Mouse (Mus musculus) hindbrain, embryonic 12.5 days (tissue): ENCODE data around the gene Prep. TPM values are rescaled to one million over a fixed set of nuclear protein-coding genes. Genes with fewer than 3 reads are reported as not detected.
A peak's percentile ranks its signal among the peaks of the same experiment; 100 is the strongest.
"Not testable (repeated sequence)": the region's sequence is repeated elsewhere in the genome, so short reads cannot be mapped to it uniquely, and the experiment has no call there.

Source experiments
- ATAC-seq: fragments of 200-750 bp; cut with Nextera tagmentation; 2 replicates; pipeline ENCODE4 v1.8.0; 2017; ENCODE audit warnings: moderate TSS enrichment; ENCODE audit not compliant: low FRiP score
- H3K27ac ChIP-seq: fragments of 300-500 bp; sonication (generic); 2 replicates; pipeline ENCODE4 v1.5.1; 2016; ENCODE audit warnings: mild to moderate bottlenecking
- H3K27me3 ChIP-seq: fragments of 300-500 bp; sonication (generic); 2 replicates; pipeline ENCODE4 v1.6.1; 2016; ENCODE audit warnings: mild to moderate bottlenecking
- H3K36me3 ChIP-seq: fragments of 300-500 bp; sonication (generic); 2 replicates; pipeline ENCODE4 v1.6.1; 2016; ENCODE audit warnings: mild to moderate bottlenecking
- H3K4me1 ChIP-seq: fragments of 300-500 bp; sonication (generic); 2 replicates; pipeline ENCODE4 v1.6.1; 2016
- H3K4me2 ChIP-seq: fragments of 300-500 bp; sonication (generic); replicated peaks from 2 replicates; pipeline ENCODE4 v1.6.1; 2016; ENCODE audit warnings: mild to moderate bottlenecking
- H3K4me3 ChIP-seq: fragments of 300-500 bp; sonication (generic); 2 replicates; pipeline ENCODE4 v1.5.1; 2016; ENCODE audit warnings: mild to moderate bottlenecking
- H3K9ac ChIP-seq: fragments of 300-500 bp; sonication (generic); 2 replicates; pipeline ENCODE4 v1.6.1; 2016; ENCODE audit warnings: mild to moderate bottlenecking, moderate library complexity
- H3K9me3 ChIP-seq: fragments of 300-500 bp; sonication (generic); replicated peaks from 2 replicates; pipeline ENCODE4 v1.6.1; 2016; ENCODE audit warnings: mild to moderate bottlenecking
- WGBS: fragments of 180-500 bp; shearing (Covaris S2); methylation state at CpG from one replicate; pipeline ENCODE4 v1.1.7; 2016; 5-methylcytosine and 5-hydroxymethylcytosine counted together
- polyA plus RNA-seq: library from polyadenylated mRNA; unstranded; fragments of >200 nt; fragmentation: Nextera tagmentation; extraction: Ambion mirVana; gene quantifications from 2 replicates; pipeline ENCODE4 v1.2.1, GENCODE M21; 2016

Gene Prep
- polyA plus RNA-seq, 1 experiment from 2014 or later: 29.0 TPM

- peaks cover 22% of the 10 kb centered on the region for H3K4me1 ChIP-seq
- H3K9ac ChIP-seq: no peak overlapping the region
- no peaks in the 10 kb centered on the region for H3K9me3 ChIP-seq
- WGBS: 85% methylated on average over 6 of the region's 6 CpGs
- ATAC-seq: no peak
- H3K27ac ChIP-seq: no peak overlapping the region
- H3K4me3 ChIP-seq: no peak overlapping the region
- H3K4me2 ChIP-seq: no peak overlapping the region
- no peaks in the 10 kb centered on the region for H3K27me3 ChIP-seq
- peaks cover 13% of the 10 kb centered on the region; the same call in 1 of the 2 replicates for H3K36me3 ChIP-seq
Observed at GRCm38 (mm10) chr10:45080490-45080889, 13.5 kb downstream of the Prep start.

GRCm38 (mm10) chr10:45082730-45083129 is 15.7 kb downstream of the Prep start:
- 0 out of 2 replicates have a peak, but pooled peaks cover 11% of the 10 kb centered on the region for H3K36me3 ChIP-seq
- WGBS: 57% methylated on average over 2 of the region's 2 CpGs

DNA sequence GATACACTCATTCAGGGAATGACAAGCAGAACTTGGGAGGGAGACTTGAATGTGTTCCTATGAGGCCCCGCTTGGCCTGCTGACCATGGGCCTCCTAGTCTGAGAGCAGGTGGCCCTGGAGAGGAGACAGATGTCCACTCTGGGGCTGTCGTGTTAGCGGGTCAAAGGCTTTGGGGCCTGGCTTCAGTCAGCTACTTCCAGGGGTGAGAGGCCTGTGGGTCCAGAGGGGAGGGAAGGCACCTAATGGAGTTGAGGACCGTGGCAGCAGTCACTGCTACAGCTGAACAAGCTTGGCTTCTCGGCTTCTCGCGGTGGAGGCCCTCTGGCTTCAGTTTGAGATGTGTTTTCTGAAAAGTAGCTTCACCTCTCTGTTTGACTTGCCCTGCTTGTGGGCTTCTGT is 17.0 kb downstream of the Prep start:
- not testable (repeated sequence) for H3K9me3 ChIP-seq, ATAC-seq, H3K9ac ChIP-seq, H3K4me3 ChIP-seq, H3K36me3 ChIP-seq, H3K27me3 ChIP-seq, H3K4me2 ChIP-seq, H3K27ac ChIP-seq
- WGBS: 44% methylated on average over 7 of the region's 7 CpGs
- peaks cover 12% of the 10 kb centered on the region for H3K4me1 ChIP-seq

More at GRCm38 (mm10) chr10:45082730-45083129, 15.7 kb downstream of the Prep start:
- Histone ChIP-seq H3K4me3 (no peak overlapping the region), H3K9me3 (no peaks in the 10 kb centered on the region), H3K9ac (no peak overlapping the region), H3K27me3 (no peaks in the 10 kb centered on the region), H3K27ac (no peak overlapping the region), H3K4me2 (no peak overlapping the region), H3K4me1 (peaks cover 12% of the 10 kb centered on the region)
- no peak for ATAC-seq

DNA sequence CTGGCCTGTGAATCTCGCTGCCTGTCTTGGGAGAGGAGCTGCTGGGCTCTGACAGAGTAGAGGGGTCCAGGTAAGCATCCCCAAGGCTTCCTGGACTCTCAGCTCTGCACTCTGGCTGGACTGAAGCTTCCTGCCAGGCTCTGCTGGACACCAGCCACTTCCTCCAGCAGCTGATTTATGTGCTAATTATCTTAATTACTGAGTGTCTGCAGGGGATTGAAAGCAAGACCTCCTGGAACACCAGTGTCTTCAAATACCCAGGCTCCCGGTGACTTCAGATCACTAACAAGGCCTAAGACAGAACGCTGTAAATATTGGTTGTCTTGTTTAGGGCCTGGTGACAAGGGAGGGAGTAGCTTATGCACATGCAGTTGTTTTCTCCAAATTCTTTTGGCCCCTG is 17.5 kb downstream of the Prep start:
- H3K4me3 ChIP-seq: no peak overlapping the region
- no peaks in the 10 kb centered on the region for H3K9me3 ChIP-seq
- ATAC-seq: 0 out of 2 replicates have a peak, but pooled peaks have one; percentile 9
- H3K36me3 ChIP-seq: 0 out of 2 replicates have a peak, but pooled peaks cover 6% of the 10 kb centered on the region
- H3K4me1 ChIP-seq: peaks cover 12% of the 10 kb centered on the region
- no peak overlapping the region for H3K4me2 ChIP-seq
- WGBS: 30% methylated on average over 3 of the region's 3 CpGs
- H3K27ac ChIP-seq: no peak overlapping the region; the same call in 1 of the 2 replicates
- no peaks in the 10 kb centered on the region for H3K27me3 ChIP-seq
- H3K9ac ChIP-seq: no peak overlapping the region; the same call in 1 of the 2 replicates

GRCm38 (mm10) chr10:45085315-45085714 is 18.3 kb downstream of the Prep start:
- no peak overlapping the region for H3K4me2 ChIP-seq
- peaks cover 12% of the 10 kb centered on the region for H3K4me1 ChIP-seq
- no peak for ATAC-seq
- 87% methylated on average over 2 of the region's 2 CpGs for WGBS
- 0 out of 2 replicates have a peak, but pooled peaks cover 3% of the 10 kb centered on the region for H3K36me3 ChIP-seq
- no peaks in the 10 kb centered on the region for H3K27me3 ChIP-seq
- H3K9ac ChIP-seq: no peak overlapping the region
- H3K9me3 ChIP-seq: no peaks in the 10 kb centered on the region
- H3K27ac ChIP-seq: no peak overlapping the region
- H3K4me3 ChIP-seq: no peak overlapping the region

GRCm38 (mm10) chr10:45086637-45087036 is 19.6 kb downstream of the Prep start:
- peaks cover 12% of the 10 kb centered on the region for H3K4me1 ChIP-seq
- no peak overlapping the region for H3K27ac ChIP-seq
- H3K27me3 ChIP-seq: no peaks in the 10 kb centered on the region
- H3K36me3 ChIP-seq: 0 out of 2 replicates have a peak, but pooled peaks cover 3% of the 10 kb centered on the region
- no peaks in the 10 kb centered on the region for H3K9me3 ChIP-seq
- no peak overlapping the region for H3K4me3 ChIP-seq
- H3K4me2 ChIP-seq: no peak overlapping the region
- no peak for ATAC-seq
- H3K9ac ChIP-seq: no peak overlapping the region
- WGBS: 57% methylated on average over 5 of the region's 5 CpGs

- H3K9ac ChIP-seq: no peak overlapping the region
- no peak overlapping the region for H3K27ac ChIP-seq
- no peak for ATAC-seq
- H3K4me1 ChIP-seq: peaks cover 2% of the 10 kb centered on the region; the same call in 1 of the 2 replicates
- 66% methylated on average over 8 of the region's 8 CpGs for WGBS
- H3K4me2 ChIP-seq: no peak overlapping the region
- no peaks in the 10 kb centered on the region for H3K9me3 ChIP-seq
- no peak overlapping the region for H3K4me3 ChIP-seq
- peaks cover 31% of the 10 kb centered on the region for H3K36me3 ChIP-seq
- no peaks in the 10 kb centered on the region for H3K27me3 ChIP-seq
Observed at GRCm38 (mm10) chr10:45091462-45092079, 24.6 kb downstream of the Prep start.

DNA sequence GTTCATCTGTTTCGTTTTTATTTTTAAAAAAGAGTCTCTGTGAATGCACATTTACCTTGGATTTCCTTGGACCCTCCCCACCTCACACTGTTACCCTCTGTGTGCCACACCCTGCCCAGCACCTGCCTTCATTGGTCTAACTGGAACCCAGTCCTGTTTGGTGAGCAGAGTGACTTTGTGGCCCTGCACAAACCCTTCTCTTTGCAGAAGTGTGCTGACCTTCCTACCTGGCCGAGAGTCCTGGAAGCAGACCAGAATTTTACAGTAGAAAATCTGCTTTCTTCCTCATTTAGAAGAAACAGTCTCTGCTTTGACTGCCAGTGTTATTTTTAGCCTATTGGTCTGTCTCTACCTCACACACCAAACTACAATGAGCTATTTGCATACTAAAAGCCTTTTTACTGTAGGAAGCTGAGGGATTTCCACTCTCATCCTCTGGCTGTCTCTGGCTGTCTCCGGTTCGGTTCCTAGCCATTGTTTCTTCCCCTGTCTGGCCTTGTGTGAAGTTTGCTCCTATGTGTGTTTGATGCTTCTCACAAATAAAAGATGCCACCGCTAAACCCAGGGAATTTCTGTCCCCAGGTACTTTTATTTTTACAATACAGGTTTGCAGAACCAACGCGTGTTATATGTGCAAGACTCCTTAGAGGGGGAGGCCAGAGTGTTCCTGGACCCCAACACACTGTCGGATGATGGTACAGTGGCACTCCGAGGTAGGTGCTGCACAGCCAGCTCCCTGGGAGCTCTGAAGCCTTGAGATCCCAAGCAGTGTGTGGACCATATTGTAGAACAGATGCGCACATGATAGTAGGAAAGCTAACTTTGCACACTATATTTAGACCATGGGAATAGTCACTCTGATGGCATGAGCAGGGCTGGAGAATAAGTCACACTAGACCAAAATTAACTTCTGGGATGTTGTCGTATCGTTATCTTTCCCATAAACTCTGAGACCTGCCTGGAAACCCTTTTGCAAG is 25.4 kb downstream of the Prep start:
- 80% methylated on average over 12 of the region's 12 CpGs for WGBS

DNA sequence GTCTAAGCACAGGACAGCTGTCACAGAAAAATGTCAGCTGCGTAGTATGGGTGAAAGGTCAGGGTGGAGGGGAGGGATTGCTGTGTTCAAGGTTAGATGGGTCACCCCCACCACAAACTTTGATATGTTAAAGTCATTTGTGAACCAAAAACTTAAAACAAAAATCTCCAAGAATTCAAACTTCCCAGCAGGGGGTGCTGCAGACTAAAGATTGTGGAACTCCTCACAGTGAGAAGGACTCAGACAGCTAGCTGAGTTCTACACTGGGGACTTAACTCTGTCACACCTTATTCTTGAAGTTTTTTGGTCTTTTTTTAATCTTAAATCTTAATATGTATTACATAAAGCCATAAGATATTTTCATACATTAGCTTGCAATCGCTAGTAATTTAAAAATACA is 31.7 kb downstream of the Prep start:
- Histone ChIP-seq H3K4me1 (0 out of 2 replicates have a peak, but pooled peaks cover 5% of the 10 kb centered on the region), H3K36me3 (peaks cover 56% of the 10 kb centered on the region), H3K9ac (no peak overlapping the region), H3K27ac (no peak overlapping the region), H3K4me2 (no peak overlapping the region), H3K27me3 (no peaks in the 10 kb centered on the region), H3K9me3 (no peaks in the 10 kb centered on the region), H3K4me3 (no peak overlapping the region)
- no peak for ATAC-seq
- WGBS: 86% methylated on average over 2 of the region's 2 CpGs

More for the DNA sequence above, 25.4 kb downstream of the Prep start:
- peaks cover 2% of the 10 kb centered on the region; the same call in 1 of the 2 replicates for H3K4me1 ChIP-seq
- no peak overlapping the region for H3K9ac ChIP-seq
- H3K4me2 ChIP-seq: no peak overlapping the region
- no peaks in the 10 kb centered on the region for H3K27me3 ChIP-seq
- H3K36me3 ChIP-seq: peaks cover 39% of the 10 kb centered on the region
- no peaks in the 10 kb centered on the region for H3K9me3 ChIP-seq
- ATAC-seq: no peak
- H3K27ac ChIP-seq: no peak overlapping the region
- no peak overlapping the region for H3K4me3 ChIP-seq

DNA sequence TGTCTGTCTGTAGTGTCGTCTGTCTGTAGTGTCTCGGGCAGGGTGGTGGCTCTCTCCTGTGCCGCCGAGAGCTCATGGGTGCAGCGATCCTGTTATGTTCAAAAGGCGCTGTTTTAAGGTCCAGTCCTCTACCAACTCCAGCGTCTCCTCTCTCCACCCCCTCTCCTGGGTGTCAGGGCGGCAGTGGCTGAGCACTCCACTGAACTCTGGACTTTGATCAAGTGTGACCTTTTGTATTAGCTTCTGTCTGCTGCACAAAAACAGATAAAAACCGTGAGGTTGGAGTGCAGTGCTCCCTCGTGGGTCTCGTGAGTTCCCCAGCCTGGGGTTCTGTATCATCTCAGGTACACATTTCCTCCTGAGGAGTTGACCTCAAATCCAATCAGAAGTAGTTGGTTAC is 33.5 kb downstream of the Prep start:
- Histone ChIP-seq H3K9me3 (no peaks in the 10 kb centered on the region), H3K36me3 (peaks cover 47% of the 10 kb centered on the region), H3K4me1 (peaks cover 13% of the 10 kb centered on the region; the same call in 1 of the 2 replicates), H3K27me3 (no peaks in the 10 kb centered on the region), H3K27ac (no peak overlapping the region), H3K9ac (no peak overlapping the region), H3K4me2 (no peak overlapping the region), H3K4me3 (no peak overlapping the region)
- WGBS: 77% methylated on average over 11 of the region's 11 CpGs
- ATAC-seq: no peak

- peaks cover 39% of the 10 kb centered on the region for H3K36me3 ChIP-seq
- H3K4me1 ChIP-seq: peaks cover 13% of the 10 kb centered on the region; the same call in 1 of the 2 replicates
- no peaks in the 10 kb centered on the region for H3K27me3 ChIP-seq
- H3K9me3 ChIP-seq: no peaks in the 10 kb centered on the region
- no peak overlapping the region for H3K4me3 ChIP-seq
- WGBS: 24% methylated on average over 11 of the region's 11 CpGs
- H3K27ac ChIP-seq: peak overlapping the region; percentile 66; the same call in 1 of the 2 replicates
- no peak overlapping the region for H3K9ac ChIP-seq
- peak; percentile 89 for ATAC-seq
- H3K4me2 ChIP-seq: no peak overlapping the region
Observed at GRCm38 (mm10) chr10:45103184-45103583, 36.2 kb downstream of the Prep start.

- no peak overlapping the region for H3K9ac ChIP-seq
- no peaks in the 10 kb centered on the region for H3K27me3 ChIP-seq
- WGBS: 46% methylated on average over 7 of the region's 7 CpGs
- H3K9me3 ChIP-seq: no peaks in the 10 kb centered on the region
- H3K27ac ChIP-seq: peak overlapping the region; percentile 66
- H3K4me3 ChIP-seq: no peak overlapping the region
- H3K4me1 ChIP-seq: peaks cover 13% of the 10 kb centered on the region; the same call in 1 of the 2 replicates
- peaks cover 38% of the 10 kb centered on the region for H3K36me3 ChIP-seq
- ATAC-seq: peak; percentile 48
- H3K4me2 ChIP-seq: no peak overlapping the region
Observed at GRCm38 (mm10) chr10:45104098-45104497, 37.1 kb downstream of the Prep start.
